Mouse (Mus musculus) midbrain, embryonic 12.5 days (tissue): ENCODE data around the gene Naaladl1. TPM values are rescaled to one million over a fixed set of nuclear protein-coding genes. Genes with fewer than 3 reads are reported as not detected.
"Not testable (repeated sequence)": the region's sequence is repeated elsewhere in the genome, so short reads cannot be mapped to it uniquely, and the experiment has no call there.

Experiments used
- ATAC-seq: fragments of 200-750 bp; cut with Nextera tagmentation; 2 replicates; pipeline ENCODE4 v1.8.0; 2017; ENCODE audit warnings: low read depth, moderate TSS enrichment, moderate library complexity; ENCODE audit not compliant: low FRiP score
- H3K27ac ChIP-seq: fragments of 300-500 bp; sonication (generic); replicated peaks from 2 replicates; pipeline ENCODE4 v1.5.1; 2016; ENCODE audit warnings: mild to moderate bottlenecking
- H3K27me3 ChIP-seq: fragments of 300-500 bp; sonication (generic); 2 replicates; pipeline ENCODE4 v1.6.1; 2016; ENCODE audit warnings: mild to moderate bottlenecking
- H3K36me3 ChIP-seq: fragments of 300-500 bp; sonication (generic); 2 replicates; pipeline ENCODE4 v1.6.1; 2016
- H3K4me1 ChIP-seq: fragments of 300-500 bp; sonication (generic); 2 replicates; pipeline ENCODE4 v1.6.1; 2016
- H3K4me2 ChIP-seq: fragments of 300-500 bp; sonication (generic); replicated peaks from 2 replicates; pipeline ENCODE4 v1.6.1; 2016; ENCODE audit warnings: mild to moderate bottlenecking, moderate library complexity
- H3K4me3 ChIP-seq: fragments of 300-500 bp; sonication (generic); 2 replicates; pipeline ENCODE4 v1.5.1; 2016; ENCODE audit warnings: mild to moderate bottlenecking
- H3K9ac ChIP-seq: fragments of 300-500 bp; sonication (generic); replicated peaks from 2 replicates; pipeline ENCODE4 v1.6.1; 2016; ENCODE audit warnings: mild to moderate bottlenecking, moderate library complexity
- H3K9me3 ChIP-seq: fragments of 300-500 bp; sonication (generic); 2 replicates; pipeline ENCODE4 v1.6.1; 2016; ENCODE audit warnings: mild to moderate bottlenecking
- WGBS: fragments of 180-500 bp; shearing (Covaris S2); methylation state at CpG from one replicate; pipeline ENCODE4 v1.1.7; 2016; 5-methylcytosine and 5-hydroxymethylcytosine counted together
- polyA plus RNA-seq: library from polyadenylated mRNA; unstranded; fragments of >200 nt; fragmentation: Nextera tagmentation; extraction: Ambion mirVana; gene quantifications from 2 replicates; pipeline ENCODE4 v1.2.1, GENCODE M21; 2016

Gene Naaladl1
- polyA plus RNA-seq, 1 experiment from 2014 or later: 0.94 TPM

- Histone ChIP-seq H3K4me3 (peak overlapping the region; percentile 89), H3K27me3 (no peaks in the 10 kb centered on the region), H3K4me1 (peaks cover 25% of the 10 kb centered on the region), H3K9me3 (no peaks in the 10 kb centered on the region), H3K27ac (peak overlapping the region; percentile 96), H3K4me2 (peak overlapping the region; percentile 95), H3K36me3 (peaks cover 24% of the 10 kb centered on the region), H3K9ac (peak overlapping the region; percentile 91)
- ATAC-seq: peak; percentile 44
- WGBS: under 1% methylated on average over 8 of the region's 8 CpGs
These were observed 13.1 kb downstream of the Naaladl1 start for GRCm38 (mm10) chr19:6118677-6119185.

GRCm38 (mm10) chr19:6121761-6122160 is 16.2 kb downstream of the Naaladl1 start:
- WGBS: 32% methylated on average over 15 of the region's 19 CpGs
- Histone ChIP-seq H3K27ac (no peak overlapping the region), H3K9me3 (no peaks in the 10 kb centered on the region), H3K4me2 (no peak overlapping the region), H3K27me3 (no peaks in the 10 kb centered on the region), H3K4me1 (peaks cover 21% of the 10 kb centered on the region), H3K36me3 (no peaks in the 10 kb centered on the region; the same call in 1 of the 2 replicates), H3K9ac (no peak overlapping the region), H3K4me3 (no peak overlapping the region)
- no peak for ATAC-seq

- Histone ChIP-seq H3K27ac (no peak overlapping the region), H3K4me1 (peaks cover 15% of the 10 kb centered on the region), H3K4me2 (no peak overlapping the region), H3K9ac (no peak overlapping the region), H3K36me3 (no peaks in the 10 kb centered on the region; the same call in 1 of the 2 replicates), H3K4me3 (no peak overlapping the region), H3K9me3 (no peaks in the 10 kb centered on the region), H3K27me3 (no peaks in the 10 kb centered on the region)
- no peak for ATAC-seq
- WGBS: 82% methylated on average over 8 of the region's 8 CpGs
These were observed 17.7 kb downstream of the Naaladl1 start for GRCm38 (mm10) chr19:6123330-6123729.

- H3K27me3 ChIP-seq: no peaks in the 10 kb centered on the region
- no peak for ATAC-seq
- H3K9me3 ChIP-seq: no peaks in the 10 kb centered on the region
- no peaks in the 10 kb centered on the region; the same call in 1 of the 2 replicates for H3K36me3 ChIP-seq
- no peak overlapping the region for H3K9ac ChIP-seq
- H3K27ac ChIP-seq: no peak overlapping the region
- no peak overlapping the region for H3K4me2 ChIP-seq
- peaks cover 7% of the 10 kb centered on the region; the same call in 1 of the 2 replicates for H3K4me1 ChIP-seq
- no peak overlapping the region for H3K4me3 ChIP-seq
- 76% methylated on average over 2 of the region's 2 CpGs for WGBS
These were observed 19.3 kb downstream of the Naaladl1 start for GRCm38 (mm10) chr19:6124898-6125297.

- H3K36me3 ChIP-seq: no peaks in the 10 kb centered on the region
- H3K27ac ChIP-seq: no peak overlapping the region
- H3K27me3 ChIP-seq: no peaks in the 10 kb centered on the region
- H3K9me3 ChIP-seq: no peaks in the 10 kb centered on the region
- no peak overlapping the region for H3K4me2 ChIP-seq
- WGBS: 26% methylated on average over 4 of the region's 4 CpGs
- H3K4me3 ChIP-seq: no peak overlapping the region
- no peak overlapping the region for H3K9ac ChIP-seq
- ATAC-seq: no peak
- peaks cover 7% of the 10 kb centered on the region; the same call in 1 of the 2 replicates for H3K4me1 ChIP-seq
These were observed 20.7 kb downstream of the Naaladl1 start for GRCm38 (mm10) chr19:6126289-6126688.

GRCm38 (mm10) chr19:6126789-6127580 is 21.4 kb downstream of the Naaladl1 start:
- Histone ChIP-seq H3K4me3 (peak overlapping the region; percentile 55), H3K4me2 (peak overlapping the region; percentile 68), H3K27ac (peak overlapping the region; percentile 83; the same call in 1 of the 2 replicates), H3K9ac (peak overlapping the region; percentile 59; the same call in 1 of the 2 replicates), H3K27me3 (no peaks in the 10 kb centered on the region), H3K4me1 (peaks cover 5% of the 10 kb centered on the region; the same call in 1 of the 2 replicates), H3K36me3 (no peaks in the 10 kb centered on the region), H3K9me3 (no peaks in the 10 kb centered on the region)
- ATAC-seq: no peak
- 79% methylated on average over 10 of the region's 10 CpGs for WGBS

GRCm38 (mm10) chr19:6127760-6128341 is 22.3 kb downstream of the Naaladl1 start, which contains the start of gene Snx15:
Snx15 (minus strand) TSS chr19:6128304.
- peak within 1 kb of the TSS; percentile 59 for H3K9ac ChIP-seq
- whole genome bisulfite sequencing: under 1% methylated on average over 32 of the region's 32 CpGs
- peak within 1 kb of the TSS; percentile 83 for H3K27ac ChIP-seq
- peak within 1 kb of the TSS; percentile 68 for H3K4me2 ChIP-seq
- ATAC-seq: peak; percentile 92
- peak within 1 kb of the TSS; percentile 55 for H3K4me3 ChIP-seq
- H3K9me3 ChIP-seq: no peaks in the 10 kb centered on the region
- H3K36me3 ChIP-seq: no peaks in the 10 kb centered on the region
- H3K27me3 ChIP-seq: no peaks in the 10 kb centered on the region
- H3K4me1 ChIP-seq: peaks cover 5% of the 10 kb centered on the region; the same call in 1 of the 2 replicates

GRCm38 (mm10) chr19:6130414-6131128 is 25.0 kb downstream of the Naaladl1 start:
- not testable (repeated sequence) for H3K4me2 ChIP-seq, H3K9me3 ChIP-seq, H3K4me3 ChIP-seq, H3K4me1 ChIP-seq, H3K27ac ChIP-seq, H3K9ac ChIP-seq, H3K27me3 ChIP-seq, ATAC-seq
- peaks cover 13% of the 10 kb centered on the region for H3K36me3 ChIP-seq
- 78% methylated on average over 7 of the region's 7 CpGs for WGBS

- Histone ChIP-seq H3K4me3 (no peak overlapping the region), H3K4me1 (peaks cover 5% of the 10 kb centered on the region; the same call in 1 of the 2 replicates), H3K9ac (no peak overlapping the region), H3K27me3 (no peaks in the 10 kb centered on the region), H3K9me3 (no peaks in the 10 kb centered on the region), H3K27ac (0 out of 2 replicates have a peak overlapping the region, but pooled peaks have one; percentile 10), H3K36me3 (peaks cover 23% of the 10 kb centered on the region), H3K4me2 (no peak overlapping the region)
- ATAC-seq: no peak
- 83% methylated on average over 7 of the region's 7 CpGs for WGBS
These were observed 26.7 kb downstream of the Naaladl1 start for GRCm38 (mm10) chr19:6132171-6132827.

- H3K36me3 ChIP-seq: peaks cover 30% of the 10 kb centered on the region
- H3K9ac ChIP-seq, H3K9me3 ChIP-seq, H3K27ac ChIP-seq, H3K4me2 ChIP-seq, H3K4me3 ChIP-seq, H3K4me1 ChIP-seq, ATAC-seq, H3K27me3 ChIP-seq: not testable (repeated sequence)
- WGBS: 50% methylated on average over 1 of the region's 1 CpGs
These were observed 27.6 kb downstream of the Naaladl1 start for GRCm38 (mm10) chr19:6133197-6133596.

GRCm38 (mm10) chr19:6136397-6136796 is 30.8 kb downstream of the Naaladl1 start:
- Histone ChIP-seq H3K27me3 (no peaks in the 10 kb centered on the region), H3K9ac (no peak overlapping the region), H3K4me3 (no peak overlapping the region), H3K4me2 (no peak overlapping the region), H3K4me1 (peaks cover 9% of the 10 kb centered on the region), H3K36me3 (peaks cover 34% of the 10 kb centered on the region), H3K9me3 (no peaks in the 10 kb centered on the region), H3K27ac (no peak overlapping the region)
- no peak for ATAC-seq
- WGBS: 89% methylated on average over 3 of the region's 3 CpGs
